Mouse (Mus musculus): ENCODE measurements around the gene Hyls1.

DNA sequence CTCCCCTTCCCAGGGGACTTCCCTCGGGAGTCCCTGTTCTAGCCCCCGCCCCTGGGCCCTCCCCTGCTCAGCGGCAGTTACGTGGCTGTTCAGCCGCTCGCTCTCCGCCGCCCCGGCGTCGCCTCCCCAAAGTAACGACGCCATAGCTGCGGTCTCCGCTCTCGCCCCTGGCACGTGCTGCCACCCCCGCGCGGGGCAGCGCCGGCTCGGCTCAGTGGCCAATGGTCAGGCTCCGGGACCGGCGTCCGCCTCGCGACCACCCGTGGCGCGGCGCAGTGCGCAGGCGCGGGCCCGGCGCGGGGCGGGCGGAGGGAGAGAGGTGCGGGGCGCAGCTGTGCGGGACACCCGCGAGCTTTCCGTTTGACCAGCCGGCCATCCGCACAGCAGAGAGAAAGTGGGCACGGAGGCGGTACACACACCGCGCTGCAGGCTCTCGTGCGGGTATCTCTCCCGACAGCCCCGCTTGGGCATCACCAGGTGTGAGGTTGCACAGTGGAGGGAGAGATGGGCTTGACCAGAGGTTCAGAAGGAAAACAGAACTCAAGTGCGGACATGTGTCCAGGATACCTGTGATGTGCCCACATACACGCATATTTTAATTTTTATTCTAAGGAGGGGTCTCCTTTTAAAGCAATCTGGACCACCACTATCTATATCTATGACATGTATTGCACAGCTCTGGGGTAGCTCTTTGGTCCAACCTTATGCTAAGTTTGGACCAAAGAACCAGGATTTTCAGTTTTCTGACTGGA lies 11.8 kb downstream of the Hyls1 start, which contains the start of the genes Ddx25 and Pus3:
- TF ChIP-seq ZNF384 (IDR thresholded peaks at IDR 0.05; ENCODE audit: low read depth, low read length) (no peak), HCFC1 (IDR thresholded peaks at IDR 0.05; ENCODE audit: borderline replicate concordance, insufficient read depth, low read length) (no peak), ZC3H11A (IDR thresholded peaks at IDR 0.05; ENCODE audit: borderline replicate concordance, low read depth, low read length) (no peak), CHD2 (IDR thresholded peaks at IDR 0.05; ENCODE audit: low read depth, low read length) (no peak), MAFK (IDR thresholded peaks at IDR 0.05; ENCODE audit: insufficient read depth, low read depth, low read length) (no peak)
